Mouse (Mus musculus) B cell, adult (primary cell): ENCODE data around the gene Rbbp5. TPM values are rescaled to one million over a fixed set of nuclear protein-coding genes. Genes with fewer than 3 reads are reported as not detected.

Experiments
- total RNA-seq: library from RNA; stranded (reverse); gene quantifications from 4 replicates; pipeline ENCODE4 v1.2.4, GENCODE M21; 2023; ENCODE audit not compliant: inconsistent age

The Rbbp5 gene
- 51.6 to 66.4 TPM (median 52.5 TPM) in 4 replicates for total RNA-seq

GRCm38 (mm10) chr1:132476928-132477691 is at the start of gene Rbbp5:
Gene Rbbp5, plus strand, starts transcription at chr1:132477365.

GRCm38 (mm10) chr1:132506058-132506457 is 28.9 kb downstream of the Rbbp5 start, which contains the start of gene Tmem81:
Gene Tmem81, plus strand, starts transcription at chr1:132506230.

GRCm38 (mm10) chr1:132542762-132543306 is 65.7 kb downstream of the Rbbp5 start, which contains the start of gene Cntn2:
Gene Cntn2, minus strand, starts transcription at chr1:132543256.

Other genes with a start within 250 kb of the Rbbp5 start
- not detected in 4 replicates for gene Gm10188, start 247.6 kb upstream of the Rbbp5 start, total RNA-seq
- gene Klhdc8a, start 178.7 kb upstream of the Rbbp5 start, total RNA-seq, result 0.12 to 0.13 TPM (median 0.12 TPM) in 3 of 4 replicates, not detected in the other
- 119 to 125 TPM (median 122 TPM) in 4 replicates for gene Nuak2, start 161.2 kb upstream of the Rbbp5 start, total RNA-seq
- 0.24 to 0.87 TPM (median 0.66 TPM) in 4 replicates for gene Tmcc2, start 86.1 kb upstream of the Rbbp5 start, total RNA-seq
- gene Dstyk, start 59.8 kb upstream of the Rbbp5 start, total RNA-seq, result 21.6 to 26.0 TPM (median 24.0 TPM) in 4 replicates
- gene Tmem81, start 28.9 kb downstream of the Rbbp5 start, total RNA-seq, result 11.5 to 13.3 TPM (median 12.3 TPM) in 4 replicates
- gene Cntn2, start 65.9 kb downstream of the Rbbp5 start, total RNA-seq, result 7.8 to 14.7 TPM (median 12.6 TPM) in 4 replicates